ENCODE assay signal across 8 mouse cellular contexts in genomic region chr10:67126859-67127758, GRCm38 (mm10). TPM values are rescaled to one million over a fixed set of nuclear protein-coding genes. Genes with fewer than 3 reads are reported as not detected.
DNase-seq lines count a peak whose midpoint lies in the region; ATAC-seq and TF ChIP-seq lines count a peak whose summit lies in the region.

No protein-coding gene starts in this region.

- no peak for TF ChIP-seq CTCF in lung, adult 2 months (IDR thresholded peaks at IDR 0.05; ENCODE audit: insufficient read depth, low read length)
- TF ChIP-seq CTCF in bone marrow, adult 2 months (IDR thresholded peaks at IDR 0.05; ENCODE audit: control insufficient read depth, insufficient read depth, low read length), result no peak

- peak overlapping the region; percentile 94 for H3K9ac ChIP-seq in forebrain, embryonic 15.5 days (replicated peaks)
- H3K9ac ChIP-seq in lung, embryonic 16.5 days (ENCODE audit: low read length), result peak overlapping the region; percentile 81

- peak overlapping the region; percentile 73 for H3K4me3 ChIP-seq in lung, adult 2 months (replicated peaks; ENCODE audit: extremely low read depth, low read depth, low read length)
- peak overlapping the region; percentile 61 for H3K4me3 ChIP-seq in bone marrow, adult 2 months (replicated peaks; ENCODE audit: control insufficient read depth, low read depth, low read length)
- H3K4me3 ChIP-seq in forebrain, embryonic 15.5 days, result peak overlapping the region; percentile 97
- peak overlapping the region; percentile 87 for H3K4me3 ChIP-seq in lung, embryonic 16.5 days (ENCODE audit: low read length)

- no peaks in the 10 kb centered on the region for H3K36me3 ChIP-seq in forebrain, embryonic 15.5 days
- no peaks in the 10 kb centered on the region for H3K36me3 ChIP-seq in lung, embryonic 16.5 days (ENCODE audit: control insufficient read depth, insufficient read depth, low read length)

- peak overlapping the region; percentile 48; the same call in 1 of the 2 replicates for H3K27ac ChIP-seq in bone marrow, adult 2 months (ENCODE audit: control insufficient read depth, insufficient read depth, low read depth, low read length, poor library complexity)
- peak overlapping the region; percentile 93 for H3K27ac ChIP-seq in forebrain, embryonic 15.5 days (replicated peaks)
- H3K27ac ChIP-seq in lung, embryonic 16.5 days (ENCODE audit: low read length), result peak overlapping the region; percentile 47

- WGBS in lung, adult 2 months, result 2% methylated on average over 114 of the region's 115 CpGs
- under 1% methylated on average over 109 of the region's 115 CpGs for WGBS in bone marrow, adult 2 months
- WGBS in forebrain, embryonic 15.5 days, result 1% methylated on average over 98 of the region's 115 CpGs
- WGBS in lung, embryonic 16.5 days, result under 1% methylated on average over 92 of the region's 115 CpGs

- no peak for TF ChIP-seq POLR2A in lung, adult 2 months (IDR thresholded peaks at IDR 0.05; ENCODE audit: borderline replicate concordance, extremely low read depth, low read depth, low read length)
- TF ChIP-seq POLR2A in bone marrow, adult 2 months (IDR thresholded peaks at IDR 0.05; ENCODE audit: borderline replicate concordance, control insufficient read depth, low read depth, low read length), result no peak

- H3K4me1 ChIP-seq in lung, adult 2 months (ENCODE audit: control insufficient read depth, insufficient read depth, low read length), result peaks cover 3% of the 10 kb centered on the region
- H3K4me1 ChIP-seq in bone marrow, adult 2 months (ENCODE audit: control insufficient read depth, insufficient read depth, low read length), result peaks cover 1% of the 10 kb centered on the region; the same call in 1 of the 2 replicates
- peaks cover 33% of the 10 kb centered on the region for H3K4me1 ChIP-seq in forebrain, embryonic 15.5 days
- peaks cover 13% of the 10 kb centered on the region for H3K4me1 ChIP-seq in lung, embryonic 16.5 days (replicated peaks; ENCODE audit: control insufficient read depth, insufficient read depth, low read length)

- H3K9me3 ChIP-seq in forebrain, embryonic 15.5 days, result no peaks in the 10 kb centered on the region
- no peaks in the 10 kb centered on the region for H3K9me3 ChIP-seq in lung, embryonic 16.5 days (ENCODE audit: control insufficient read depth, low read length)

- H3K4me2 ChIP-seq in forebrain, embryonic 15.5 days (replicated peaks), result peak overlapping the region; percentile 82
- H3K4me2 ChIP-seq in lung, embryonic 16.5 days (ENCODE audit: low read depth, low read length), result peak overlapping the region; percentile 84

- DNase-seq in lung, adult 2 months, result peak; percentile 57
- no peak for DNase-seq in lung, postnatal 25 days (ENCODE audit: low spot score)
- DNase-seq in induced T-regulatory cell, adult 2 months (ENCODE audit: low read depth), result peak; percentile 57
- peak; percentile 76 for DNase-seq in retina, embryonic 14.5 days (ENCODE audit: low spot score)
- DNase-seq in frontal cortex, postnatal 14 days (ENCODE audit: low spot score in 2 of 2), result no peak

- no peaks in the 10 kb centered on the region for H3K27me3 ChIP-seq in forebrain, embryonic 15.5 days
- H3K27me3 ChIP-seq in lung, embryonic 16.5 days (ENCODE audit: control insufficient read depth, insufficient read depth, low read depth, low read length), result no peaks in the 10 kb centered on the region

- ATAC-seq in forebrain, embryonic 15.5 days (replicated peaks), result peak; percentile 80
- ATAC-seq in lung, embryonic 16.5 days (ENCODE audit: low read depth), result peak; percentile 73

RNA-seq across cellular contexts. Expression of gene Reep3, which starts 30.4 kb away (rescaled TPM):
- 16.7 and 26.5 TPM in 2 replicates for polyA plus RNA-seq in lung, adult 2 months (2012; rRNA removed)
- polyA plus RNA-seq in bone marrow, adult 2 months (2011; ENCODE audit: insufficient read depth, insufficient read length, low replicate concordance, missing spikeins), result 3.7 and 10.8 TPM in 2 replicates
- polyA plus RNA-seq in forebrain, embryonic 15.5 days (2015; fragmentation: Nextera tagmentation; extraction: Ambion mirVana), result 36.6 and 37.0 TPM in 2 replicates
- 37.9 and 38.6 TPM in 2 replicates for polyA plus RNA-seq in lung, embryonic 16.5 days (2015; fragmentation: Nextera tagmentation; extraction: Ambion mirVana)

RNA-seq across cellular contexts. Expression of gene Jmjd1c, which starts 31.2 kb away (rescaled TPM):
- polyA plus RNA-seq in lung, adult 2 months (2012; rRNA removed), result 16.4 and 19.4 TPM in 2 replicates
- polyA plus RNA-seq in bone marrow, adult 2 months (2011; ENCODE audit: insufficient read depth, insufficient read length, low replicate concordance, missing spikeins), result 8.1 and 18.0 TPM in 2 replicates
- polyA plus RNA-seq in forebrain, embryonic 15.5 days (2015; fragmentation: Nextera tagmentation; extraction: Ambion mirVana), result 64.1 and 65.2 TPM in 2 replicates
- polyA plus RNA-seq in lung, embryonic 16.5 days (2015; fragmentation: Nextera tagmentation; extraction: Ambion mirVana), result 28.4 and 29.0 TPM in 2 replicates

Comparison
In these comparisons a context has a peak if more than half of its experiments do, and no peak if none do; other contexts are left out.
1. DNase-seq: peak in lung, adult 2 months (single experiment), induced T-regulatory cell, adult 2 months (single experiment) and retina, embryonic 14.5 days (single experiment); none in lung, postnatal 25 days (single experiment) and frontal cortex, postnatal 14 days (0 of 2).
2. Peak in every context shown above with its lines, with median percentiles within 50 percentile points of each other: H3K4me3 ChIP-seq and H3K27ac ChIP-seq.